Mouse (Mus musculus) megakaryocyte progenitor cell, adult 5-6 weeks (primary cell): Measurements from ENCODE around the gene Adm. TPM values are rescaled to one million over a fixed set of nuclear protein-coding genes. Genes with fewer than 3 reads are reported as not detected.
A peak's percentile ranks its signal among the peaks of the same experiment; 100 is the strongest.
"Not testable (repeated sequence)": the region's sequence is repeated elsewhere in the genome, so short reads cannot be mapped to it uniquely, and the experiment has no call there.

Source experiments
- ATAC-seq: replicated peaks from 2 replicates; pipeline ENCODE4 v1.8.0; 2016; ENCODE audit warnings: mild to moderate bottlenecking, moderate TSS enrichment, inconsistent platforms; ENCODE audit not compliant: poor library complexity
- total RNA-seq, 2 experiments: library from RNA; stranded (forward) in 1 of 2; stranded (reverse) in 1 of 2; fragments of 157-497, 149-512 nt in 1 of 2; fragments of 200-1000 nt in 1 of 2; gene quantifications; 2 replicates each; pipeline versions ENCODE4 v1.2.3 to v1.2.4; 2015 to 2017

The Adm gene
- not detected in 2 replicates for total RNA-seq (2015)
- total RNA-seq (2017): not detected in 2 replicates

- 0 out of 2 replicates have a peak, but pooled peaks have one; percentile 16 for ATAC-seq
Observed at GRCm38 (mm10) chr7:110627486-110628272, at the start of gene Adm. TSS of gene Adm (plus strand) at chr7:110627661.

- ATAC-seq: no peak
Observed at GRCm38 (mm10) chr7:110583705-110584104, 43.8 kb upstream of the Adm start.

- no peak for ATAC-seq
Observed at GRCm38 (mm10) chr7:110584159-110584558, 43.3 kb upstream of the Adm start.

- ATAC-seq: no peak
Observed at GRCm38 (mm10) chr7:110585250-110585649, 42.2 kb upstream of the Adm start.

GRCm38 (mm10) chr7:110587721-110588120 is 39.7 kb upstream of the Adm start:
- ATAC-seq: no peak

GRCm38 (mm10) chr7:110593991-110594390 is 33.5 kb upstream of the Adm start:
- ATAC-seq: not testable (repeated sequence)

- no peak for ATAC-seq
Observed at GRCm38 (mm10) chr7:110597141-110597540, 30.3 kb upstream of the Adm start.

GRCm38 (mm10) chr7:110605476-110605875 is 22.0 kb upstream of the Adm start:
- no peak for ATAC-seq

- ATAC-seq: no peak
Observed at GRCm38 (mm10) chr7:110606906-110607305, 20.6 kb upstream of the Adm start.

- ATAC-seq: no peak
Observed at GRCm38 (mm10) chr7:110613381-110614132, 13.9 kb upstream of the Adm start.

GRCm38 (mm10) chr7:110614133-110615063 is 13.1 kb upstream of the Adm start, which contains the start of gene Sbf2:
TSS of gene Sbf2 (minus strand) at chr7:110614922.
- ATAC-seq: no peak

- no peak for ATAC-seq
Observed at GRCm38 (mm10) chr7:110615151-110615631, 12.3 kb upstream of the Adm start.

- no peak for ATAC-seq
Observed at GRCm38 (mm10) chr7:110615792-110616191, 11.7 kb upstream of the Adm start.

- ATAC-seq: peak; percentile 82
Observed at GRCm38 (mm10) chr7:110619086-110619611, 8.3 kb upstream of the Adm start.

GRCm38 (mm10) chr7:110624067-110624466 is 3.4 kb upstream of the Adm start:
- ATAC-seq: no peak

- ATAC-seq: no peak
Observed at GRCm38 (mm10) chr7:110624961-110625360, 2.5 kb upstream of the Adm start.

GRCm38 (mm10) chr7:110625489-110625888 is 2.0 kb upstream of the Adm start:
- no peak for ATAC-seq

- no peak for ATAC-seq
Observed at GRCm38 (mm10) chr7:110626186-110627098, 1.0 kb upstream of the Adm start.

- no peak for ATAC-seq
Observed at GRCm38 (mm10) chr7:110627099-110627482, 370 bp upstream of the Adm start.

- no peak for ATAC-seq
Observed at GRCm38 (mm10) chr7:110628273-110628600, 776 bp downstream of the Adm start.
